Mouse (Mus musculus) myocyte (in vitro differentiated cells): ENCODE results near the gene Tnik. TPM values are rescaled to one million over a fixed set of nuclear protein-coding genes. Genes with fewer than 3 reads are reported as not detected.

Experiments used
- H3K27me3 ChIP-seq: one replicate; pipeline ENCODE4 v1.6.1; 2011; ENCODE audit not compliant: control insufficient read depth, insufficient read depth, insufficient read length
- H3K36me3 ChIP-seq: one replicate; pipeline ENCODE4 v1.6.1; 2011; ENCODE audit not compliant: control insufficient read depth, insufficient read depth
- H3K4me2 ChIP-seq: one replicate; pipeline ENCODE4 v1.6.1; 2011; ENCODE audit warnings: low read depth, control low read depth
- H3K4me3 ChIP-seq: one replicate; pipeline ENCODE4 v1.5.1; 2011; ENCODE audit warnings: mild to moderate bottlenecking, control low read depth, moderate library complexity
- H3K79me2 ChIP-seq: one replicate; pipeline ENCODE4 v1.6.1; 2011; ENCODE audit not compliant: control insufficient read depth, insufficient read depth
- H3ac ChIP-seq: one replicate; pipeline ENCODE4 v1.6.1; 2011; ENCODE audit not compliant: control insufficient read depth, insufficient read length
- CEBPB ChIP-seq: IDR thresholded peaks from 2 replicates; pipeline ENCODE4 v1.6.1; 2011; ENCODE audit warnings: mild to moderate bottlenecking, moderate library complexity; ENCODE audit not compliant: poor library complexity, insufficient read depth, severe bottlenecking
- E2F4 ChIP-seq: IDR thresholded peaks from one replicate; pipeline ENCODE4 v1.6.1; 2011; ENCODE audit warnings: mild to moderate bottlenecking, control low read depth, moderate library complexity; ENCODE audit not compliant: insufficient read depth
- MAX ChIP-seq: IDR thresholded peaks from one replicate; pipeline ENCODE4 v1.6.1; 2011; ENCODE audit warnings: low read depth, mild to moderate bottlenecking, control low read depth
- MYOD1 ChIP-seq, 3 experiments: IDR thresholded peaks; one replicate each; pipeline ENCODE4 v1.6.1; 2011; ENCODE audit warnings: control low read depth in 2 of 3, low read depth in 2 of 3, mild to moderate bottlenecking in 2 of 3, moderate library complexity in 1 of 3; ENCODE audit not compliant: insufficient read length in 2 of 3, control insufficient read depth in 1 of 3
- MYOG ChIP-seq, 3 experiments: IDR thresholded peaks; one replicate each; pipeline ENCODE4 v1.6.1; 2011; ENCODE audit warnings: control low read depth in 2 of 3, low read depth in 2 of 3, mild to moderate bottlenecking in 2 of 3; ENCODE audit not compliant: insufficient read length in 2 of 3, control insufficient read depth in 1 of 3, insufficient read depth in 1 of 3
- POLR2A ChIP-seq: IDR thresholded peaks from one replicate; pipeline ENCODE4 v1.6.1; 2011; ENCODE audit warnings: low read depth, mild to moderate bottlenecking, control low read depth, moderate library complexity; ENCODE audit not compliant: insufficient read length
- POLR2AphosphoS2 ChIP-seq: IDR thresholded peaks from one replicate; pipeline ENCODE4 v1.6.1; 2011; ENCODE audit warnings: low read depth, control low read depth; ENCODE audit not compliant: insufficient read length
- REST ChIP-seq: IDR thresholded peaks from one replicate; pipeline ENCODE4 v1.6.1; 2011; ENCODE audit warnings: mild to moderate bottlenecking, control low read depth, moderate library complexity; ENCODE audit not compliant: insufficient read depth, insufficient read length
- SRF ChIP-seq: IDR thresholded peaks from one replicate; pipeline ENCODE4 v1.6.1; 2011; ENCODE audit warnings: low read depth; ENCODE audit not compliant: control insufficient read depth, insufficient read length
- TCF12 ChIP-seq: IDR thresholded peaks from one replicate; pipeline ENCODE4 v1.6.1; 2011; ENCODE audit warnings: mild to moderate bottlenecking, control low read depth; ENCODE audit not compliant: poor library complexity, insufficient read depth, severe bottlenecking
- TCF3 ChIP-seq: IDR thresholded peaks from one replicate; pipeline ENCODE4 v1.6.1; 2011; ENCODE audit warnings: low read depth, control low read depth; ENCODE audit not compliant: insufficient read length
- USF1 ChIP-seq: IDR thresholded peaks from one replicate; pipeline ENCODE4 v1.6.1; 2011; ENCODE audit warnings: low read depth, mild to moderate bottlenecking, control low read depth, moderate library complexity
- polyA plus RNA-seq: library from polyadenylated mRNA; unstranded; fragments of >200 nt; fragmentation: generic; extraction: Trizol; gene quantifications from one replicate; pipeline ENCODE4 v1.2.1, GENCODE M21; 2012; ENCODE audit warnings: missing spikeins

Tnik gene
- polyA plus RNA-seq, 1 experiment = 1.8 TPM

GRCm38 (mm10) chr3:28497503-28497857 is 234.5 kb downstream of the Tnik start:
- no peak overlapping the region for H3ac ChIP-seq
- no peaks in the 10 kb centered on the region for H3K27me3 ChIP-seq
- H3K36me3 ChIP-seq = no peaks in the 10 kb centered on the region
- H3K4me3 ChIP-seq = no peak overlapping the region
- H3K79me2 ChIP-seq = no peaks in the 10 kb centered on the region
- TF ChIP-seq E2F4 (no peak), TCF3 (no peak), POLR2A (no peak), USF1 (no peak), SRF (no peak), TCF12 (no peak), MAX (no peak), MYOG (IDR thresholded peaks at IDR 0.05; ENCODE audit: control insufficient read depth in 1 of 3, insufficient read depth in 1 of 3, insufficient read length in 2 of 3, low read depth in 2 of 3) (no peak), CEBPB (no peak), MYOD1 (IDR thresholded peaks at IDR 0.05; ENCODE audit: control insufficient read depth in 1 of 3, insufficient read length in 2 of 3, low read depth in 2 of 3) (no peak), REST (no peak), POLR2AphosphoS2 (no peak)
- H3K4me2 ChIP-seq = no peak overlapping the region

- H3K36me3 ChIP-seq = no peaks in the 10 kb centered on the region
- no peak overlapping the region for H3K4me2 ChIP-seq
- H3ac ChIP-seq = no peak overlapping the region
- no peaks in the 10 kb centered on the region for H3K79me2 ChIP-seq
- TF ChIP-seq TCF12 (no peak), POLR2A (no peak), MYOD1 (IDR thresholded peaks at IDR 0.05; ENCODE audit: control insufficient read depth in 1 of 3, insufficient read length in 2 of 3, low read depth in 2 of 3) (no peak), REST (no peak), SRF (no peak), MAX (no peak), CEBPB (no peak), MYOG (IDR thresholded peaks at IDR 0.05; ENCODE audit: control insufficient read depth in 1 of 3, insufficient read depth in 1 of 3, insufficient read length in 2 of 3, low read depth in 2 of 3) (no peak), POLR2AphosphoS2 (no peak), TCF3 (no peak), E2F4 (no peak), USF1 (no peak)
- no peaks in the 10 kb centered on the region for H3K27me3 ChIP-seq
- H3K4me3 ChIP-seq = no peak overlapping the region
Observed at GRCm38 (mm10) chr3:28502697-28503096, 239.7 kb downstream of the Tnik start.

GRCm38 (mm10) chr3:28509337-28509935 is 246.4 kb downstream of the Tnik start:
- H3K79me2 ChIP-seq = no peaks in the 10 kb centered on the region
- no peak overlapping the region for H3K4me3 ChIP-seq
- H3K4me2 ChIP-seq = no peak overlapping the region
- no peaks in the 10 kb centered on the region for H3K36me3 ChIP-seq
- H3K27me3 ChIP-seq = no peaks in the 10 kb centered on the region
- no peak for TF ChIP-seq POLR2A
- no peak for TF ChIP-seq SRF
- no peak for TF ChIP-seq TCF3
- TF ChIP-seq CEBPB = no peak
- no peak for TF ChIP-seq POLR2AphosphoS2
- TF ChIP-seq E2F4 = no peak
- no peak for TF ChIP-seq MYOD1 (IDR thresholded peaks at IDR 0.05; ENCODE audit: control insufficient read depth in 1 of 3, insufficient read length in 2 of 3, low read depth in 2 of 3)
- H3ac ChIP-seq = no peak overlapping the region

GRCm38 (mm10) chr3:28523004-28523482 is 260.0 kb downstream of the Tnik start:
- H3K4me2 ChIP-seq = peak overlapping the region; percentile 64
- no peak overlapping the region for H3ac ChIP-seq
- H3K79me2 ChIP-seq = no peaks in the 10 kb centered on the region
- TF ChIP-seq MYOG (IDR thresholded peaks at IDR 0.05; ENCODE audit: control insufficient read depth in 1 of 3, insufficient read depth in 1 of 3, insufficient read length in 2 of 3, low read depth in 2 of 3) (no peak), MYOD1 (IDR thresholded peaks at IDR 0.05; ENCODE audit: control insufficient read depth in 1 of 3, insufficient read length in 2 of 3, low read depth in 2 of 3) (peak in 1 of 3 experiments; percentile 14), TCF12 (no peak)
- no peaks in the 10 kb centered on the region for H3K36me3 ChIP-seq
- H3K4me3 ChIP-seq = no peak overlapping the region
- H3K27me3 ChIP-seq = no peaks in the 10 kb centered on the region

GRCm38 (mm10) chr3:28523541-28524165 is 260.6 kb downstream of the Tnik start:
- no peaks in the 10 kb centered on the region for H3K27me3 ChIP-seq
- H3ac ChIP-seq = no peak overlapping the region
- TF ChIP-seq SRF = no peak
- TF ChIP-seq TCF12 = no peak
- no peak for TF ChIP-seq TCF3
- no peak for TF ChIP-seq REST
- no peak for TF ChIP-seq POLR2A
- TF ChIP-seq MAX = no peak
- no peaks in the 10 kb centered on the region for H3K36me3 ChIP-seq
- H3K4me3 ChIP-seq = no peak overlapping the region
- peak overlapping the region; percentile 64 for H3K4me2 ChIP-seq
- no peaks in the 10 kb centered on the region for H3K79me2 ChIP-seq
